Mouse (Mus musculus) gastrocnemius, postnatal 4 days (tissue): ENCODE data around the gene Ccnd3. TPM values are rescaled to one million over a fixed set of nuclear protein-coding genes. Genes with fewer than 3 reads are reported as not detected.

Experiments
- DNase-seq, 2 experiments: peaks; one replicate each; pipeline ENCODE4 v3.0.0; 2021 to 2022; ENCODE audit warnings: low spot score in 2 of 2, mixed read lengths in 2 of 2
- total RNA-seq, 2 experiments: library from RNA; stranded (reverse); gene quantifications; 2 replicates each; pipeline ENCODE4 v1.2.3; 2021

Ccnd3 gene
- total RNA-seq, 2 experiments from 2014 or later = 270 to 304 TPM

GRCm38 (mm10) chr17:47539128-47539527 lies 34.3 kb downstream of the Ccnd3 start:
- DNase-seq = no peak

- DNase-seq = peak in 1 of 2 experiments; percentile 30
Measured at GRCm38 (mm10) chr17:47542061-47542460, 37.2 kb downstream of the Ccnd3 start.

- no peak for DNase-seq
Measured at GRCm38 (mm10) chr17:47543051-47543650, 38.3 kb downstream of the Ccnd3 start.

- DNase-seq = no peak
Measured at GRCm38 (mm10) chr17:47545154-47545553, 40.3 kb downstream of the Ccnd3 start.

GRCm38 (mm10) chr17:47545861-47546331 lies 41.0 kb downstream of the Ccnd3 start:
- DNase-seq = no peak

- no peak for DNase-seq
Measured at GRCm38 (mm10) chr17:47551049-47551448, 46.2 kb downstream of the Ccnd3 start.

GRCm38 (mm10) chr17:47552994-47553393 lies 48.1 kb downstream of the Ccnd3 start:
- no peak for DNase-seq

- no peak for DNase-seq
Measured at GRCm38 (mm10) chr17:47554621-47555020, 49.8 kb downstream of the Ccnd3 start.

GRCm38 (mm10) chr17:47557179-47557578 lies 52.3 kb downstream of the Ccnd3 start:
- DNase-seq = no peak

- no peak for DNase-seq
Measured at GRCm38 (mm10) chr17:47559726-47560125, 54.9 kb downstream of the Ccnd3 start.

- no peak for DNase-seq
Measured at GRCm38 (mm10) chr17:47562875-47563274, 58.0 kb downstream of the Ccnd3 start.

- no peak for DNase-seq
Measured at GRCm38 (mm10) chr17:47564612-47565011, 59.8 kb downstream of the Ccnd3 start.

- no peak for DNase-seq
Measured at GRCm38 (mm10) chr17:47566133-47566532, 61.3 kb downstream of the Ccnd3 start.

GRCm38 (mm10) chr17:47567271-47567670 lies 62.4 kb downstream of the Ccnd3 start:
- no peak for DNase-seq

- DNase-seq = no peak
Measured at GRCm38 (mm10) chr17:47568389-47568788, 63.5 kb downstream of the Ccnd3 start.

- no peak for DNase-seq
Measured at GRCm38 (mm10) chr17:47568951-47569527, 64.2 kb downstream of the Ccnd3 start.

- DNase-seq = no peak
Measured at GRCm38 (mm10) chr17:47571621-47572020, 66.8 kb downstream of the Ccnd3 start.

GRCm38 (mm10) chr17:47572436-47572835 lies 67.6 kb downstream of the Ccnd3 start:
- no peak for DNase-seq

GRCm38 (mm10) chr17:47574028-47574427 lies 69.2 kb downstream of the Ccnd3 start:
- no peak for DNase-seq

- no peak for DNase-seq
Measured at GRCm38 (mm10) chr17:47574830-47575229, 70.0 kb downstream of the Ccnd3 start.

- no peak for DNase-seq
Measured at GRCm38 (mm10) chr17:47578655-47579054, 73.8 kb downstream of the Ccnd3 start.

- no peak for DNase-seq
Measured at GRCm38 (mm10) chr17:47580962-47581361, 76.1 kb downstream of the Ccnd3 start.

GRCm38 (mm10) chr17:47588517-47588916 lies 83.7 kb downstream of the Ccnd3 start:
- DNase-seq = no peak
